Mouse (Mus musculus) C2C12 (cell line): ENCODE measurements at regions not wholly inside any gene's neighbourhood (a gene's known extent, or its start where the extent isn't known, plus 50 kb on each side); places are given as distances from the start of the nearest gene placed in this dataset.

Experiments
- H3K27me3 ChIP-seq: one replicate; pipeline ENCODE4 v1.6.1; 2011; ENCODE audit not compliant: control insufficient read depth, insufficient read depth, insufficient read length
- H3K36me3 ChIP-seq: one replicate; pipeline ENCODE4 v1.6.1; 2011; ENCODE audit not compliant: control insufficient read depth, insufficient read depth
- H3K4me3 ChIP-seq: one replicate; pipeline ENCODE4 v1.5.1; 2011; ENCODE audit warnings: mild to moderate bottlenecking, control low read depth; ENCODE audit not compliant: poor library complexity, insufficient read depth, severe bottlenecking
- H3K79me2 ChIP-seq: one replicate; pipeline ENCODE4 v1.6.1; 2011; ENCODE audit not compliant: control insufficient read depth, insufficient read depth
- H3K79me3 ChIP-seq: one replicate; pipeline ENCODE4 v1.6.1; 2011; ENCODE audit warnings: low read depth, control low read depth
- H3ac ChIP-seq: one replicate; pipeline ENCODE3; 2011; ENCODE audit warnings: low read depth; ENCODE audit not compliant: control insufficient read depth, insufficient read length
- CEBPB ChIP-seq: IDR thresholded peaks from one replicate; pipeline ENCODE4 v1.6.1; 2011; ENCODE audit warnings: low read depth, mild to moderate bottlenecking, control low read depth, moderate library complexity
- CTCF ChIP-seq: IDR thresholded peaks from one replicate; pipeline ENCODE4 v1.5.1; 2011; ENCODE audit not compliant: control insufficient read depth, insufficient read depth, insufficient read length
- FOSL1 ChIP-seq: IDR thresholded peaks from one replicate; pipeline ENCODE4 v1.8.0; 2011; ENCODE audit warnings: mild to moderate bottlenecking, low read length; ENCODE audit not compliant: poor library complexity, insufficient read depth, severe bottlenecking
- MAX ChIP-seq: IDR thresholded peaks from one replicate; pipeline ENCODE4 v1.6.1; 2011; ENCODE audit warnings: mild to moderate bottlenecking, control low read depth
- MYOD1 ChIP-seq: IDR thresholded peaks from one replicate; pipeline ENCODE4 v1.6.1; 2011; ENCODE audit warnings: low read depth; ENCODE audit not compliant: control insufficient read depth, insufficient read length
- MYOG ChIP-seq: IDR thresholded peaks from one replicate; pipeline ENCODE4 v1.6.1; 2011; ENCODE audit not compliant: control insufficient read depth, insufficient read length; ENCODE audit errors: extremely low read depth
- USF1 ChIP-seq: IDR thresholded peaks from one replicate; pipeline ENCODE4 v1.6.1; 2011; ENCODE audit warnings: low read depth, mild to moderate bottlenecking, control low read depth, moderate library complexity

GRCm38 (mm10) chr2:51047520-51047919, 101.4 kb downstream of the Rnd3 start:
- Histone ChIP-seq H3K27me3 (no peaks in the 10 kb centered on the region), H3K4me3 (no peak overlapping the region), H3K36me3 (no peaks in the 10 kb centered on the region), H3ac (no peak overlapping the region), H3K79me3 (no peaks in the 10 kb centered on the region), H3K79me2 (no peaks in the 10 kb centered on the region)
- TF ChIP-seq MYOG (no peak), MAX (no peak), CEBPB (no peak), USF1 (no peak), MYOD1 (no peak), FOSL1 (no peak), CTCF (no peak)

GRCm38 (mm10) chr2:51045626-51046025, 103.3 kb downstream of the Rnd3 start:
- no peaks in the 10 kb centered on the region for H3K36me3 ChIP-seq
- H3K79me2 ChIP-seq, result no peaks in the 10 kb centered on the region
- H3K4me3 ChIP-seq, result no peak overlapping the region
- no peaks in the 10 kb centered on the region for H3K27me3 ChIP-seq
- no peaks in the 10 kb centered on the region for H3K79me3 ChIP-seq
- no peak overlapping the region for H3ac ChIP-seq
- no peak for TF ChIP-seq CEBPB
- no peak for TF ChIP-seq MAX
- TF ChIP-seq USF1, result no peak
- TF ChIP-seq MYOG, result no peak
- TF ChIP-seq FOSL1, result no peak
- TF ChIP-seq CTCF, result no peak
- TF ChIP-seq MYOD1, result no peak

DNA sequence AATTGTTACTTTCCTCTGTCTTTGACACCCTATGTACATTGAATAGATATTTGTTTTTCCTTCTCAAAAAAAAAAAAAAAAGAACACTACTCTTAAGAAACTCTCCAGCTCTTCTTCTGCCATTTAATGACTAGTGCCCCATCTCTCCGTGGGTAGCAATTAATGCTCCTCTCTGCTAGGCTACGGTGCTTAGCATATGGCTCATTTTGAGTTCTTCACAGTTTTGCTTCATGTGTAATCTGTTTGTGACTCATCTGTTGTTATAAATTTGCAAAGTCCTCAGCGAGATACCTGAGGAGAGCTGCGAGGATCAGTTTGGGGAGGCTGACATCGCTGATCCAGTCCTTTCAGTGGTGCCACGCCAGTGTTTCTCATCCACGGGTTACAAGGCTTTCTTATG, 107.8 kb downstream of the Rnd3 start:
- no peaks in the 10 kb centered on the region for H3K36me3 ChIP-seq
- H3K79me3 ChIP-seq, result no peaks in the 10 kb centered on the region
- H3K27me3 ChIP-seq, result no peaks in the 10 kb centered on the region
- H3K4me3 ChIP-seq, result no peak overlapping the region
- TF ChIP-seq MAX (no peak), USF1 (no peak), CEBPB (no peak), FOSL1 (no peak), MYOG (no peak), CTCF (no peak), MYOD1 (no peak)
- H3K79me2 ChIP-seq, result no peaks in the 10 kb centered on the region
- H3ac ChIP-seq, result no peak overlapping the region

GRCm38 (mm10) chr2:51038685-51039084, 110.2 kb downstream of the Rnd3 start:
- no peaks in the 10 kb centered on the region for H3K36me3 ChIP-seq
- H3ac ChIP-seq, result no peak overlapping the region
- H3K4me3 ChIP-seq, result no peak overlapping the region
- no peaks in the 10 kb centered on the region for H3K79me2 ChIP-seq
- no peaks in the 10 kb centered on the region for H3K27me3 ChIP-seq
- TF ChIP-seq CEBPB (no peak), MYOD1 (no peak), MYOG (no peak), USF1 (no peak), FOSL1 (no peak), MAX (no peak), CTCF (no peak)
- no peaks in the 10 kb centered on the region for H3K79me3 ChIP-seq

DNA sequence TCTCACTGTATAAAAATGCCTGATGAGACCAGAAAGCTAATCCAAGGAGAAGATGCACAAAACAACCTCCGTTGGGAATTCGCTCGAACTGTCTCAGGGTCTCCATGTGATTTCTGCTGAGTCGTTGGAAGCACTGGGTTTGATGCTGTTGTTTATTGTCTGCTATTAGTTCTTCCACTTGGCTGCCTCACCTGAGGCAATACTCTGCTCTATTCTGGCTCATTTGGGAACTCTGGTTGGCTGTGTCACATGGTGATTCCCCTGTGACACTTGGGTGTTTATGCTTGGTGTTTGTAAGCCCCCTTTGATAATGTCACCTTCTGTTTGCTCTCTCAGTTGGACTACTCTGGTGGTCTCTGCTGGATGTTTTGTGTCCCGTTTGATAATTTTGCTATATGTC, 111.9 kb downstream of the Rnd3 start:
- no peaks in the 10 kb centered on the region for H3K36me3 ChIP-seq
- no peak for TF ChIP-seq CEBPB
- TF ChIP-seq CTCF, result no peak
- no peak for TF ChIP-seq MYOD1
- no peak for TF ChIP-seq MYOG
- TF ChIP-seq USF1, result no peak
- TF ChIP-seq MAX, result no peak
- no peak for TF ChIP-seq FOSL1
- no peaks in the 10 kb centered on the region for H3K79me2 ChIP-seq
- no peaks in the 10 kb centered on the region for H3K27me3 ChIP-seq
- no peaks in the 10 kb centered on the region for H3K79me3 ChIP-seq
- no peak overlapping the region for H3K4me3 ChIP-seq
- H3ac ChIP-seq, result no peak overlapping the region

DNA sequence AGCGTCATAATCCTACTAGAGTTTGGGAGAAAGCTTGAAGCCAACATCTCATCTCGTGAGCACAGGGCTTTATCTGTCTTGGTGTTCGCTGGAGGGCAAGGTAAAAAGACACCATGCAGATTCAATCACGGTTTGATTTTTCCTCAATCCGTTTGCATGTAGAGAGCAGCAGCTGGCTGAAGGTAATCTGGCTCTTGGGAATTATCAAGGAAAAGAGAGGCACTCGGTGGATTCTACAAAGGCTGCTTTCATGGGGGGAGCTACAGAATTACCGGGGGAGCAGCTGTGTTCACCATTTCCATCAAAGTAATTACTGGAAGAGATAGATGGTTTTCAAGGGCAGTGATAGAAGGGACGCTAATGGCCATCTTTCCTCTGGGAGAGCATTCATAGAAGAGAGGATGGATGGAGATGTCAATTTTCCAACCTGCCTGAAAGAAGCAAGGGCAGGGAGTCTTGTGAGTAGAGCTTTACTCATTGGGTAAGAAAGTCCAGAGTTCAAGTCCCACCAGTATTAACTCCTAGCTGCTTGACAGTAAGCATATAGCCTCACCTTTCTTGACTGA, 112.6 kb downstream of the Rnd3 start:
- H3K27me3 ChIP-seq, result no peaks in the 10 kb centered on the region
- TF ChIP-seq MAX, result no peak
- TF ChIP-seq MYOD1, result no peak
- no peak for TF ChIP-seq FOSL1
- no peak for TF ChIP-seq MYOG
- no peak for TF ChIP-seq CEBPB
- no peak for TF ChIP-seq USF1
- no peak for TF ChIP-seq CTCF

More for the DNA sequence above, 112.6 kb downstream of the Rnd3 start:
- Histone ChIP-seq H3K36me3 (no peaks in the 10 kb centered on the region), H3ac (no peak overlapping the region), H3K79me3 (no peaks in the 10 kb centered on the region), H3K4me3 (no peak overlapping the region), H3K79me2 (no peaks in the 10 kb centered on the region)
